Mouse (Mus musculus) forelimb bud, embryonic 11.5 days (tissue): Measurements from ENCODE around the gene Tomm40.

Experiments used
- DNase-seq: peaks from one replicate; pipeline ENCODE4 v3.0.0-alpha.2; 2012; ENCODE audit warnings: low read depth, low spot score

Gene Tomm40

GRCm38 (mm10) chr7:19705271-19705670 lies 10.0 kb downstream of the Tomm40 start:
- no peak for DNase-seq

GRCm38 (mm10) chr7:19704475-19704874 lies 10.8 kb downstream of the Tomm40 start:
- DNase-seq, result no peak

- DNase-seq, result no peak
These were observed 12.2 kb downstream of the Tomm40 start for GRCm38 (mm10) chr7:19702859-19703555.

GRCm38 (mm10) chr7:19701069-19701761 lies 14.0 kb downstream of the Tomm40 start:
- DNase-seq, result peak; percentile 54

GRCm38 (mm10) chr7:19700299-19701068 lies 14.8 kb downstream of the Tomm40 start:
- no peak for DNase-seq

- DNase-seq, result no peak
These were observed 15.4 kb downstream of the Tomm40 start for GRCm38 (mm10) chr7:19699827-19700148.

- peak; percentile 46 for DNase-seq
These were observed 16.1 kb downstream of the Tomm40 start, which contains the start of gene Apoe for GRCm38 (mm10) chr7:19698907-19699826. Gene Apoe (minus strand): TSS chr7:19699188.

GRCm38 (mm10) chr7:19697949-19698906 lies 17.0 kb downstream of the Tomm40 start:
- DNase-seq, result no peak

- DNase-seq, result no peak
These were observed 18.8 kb downstream of the Tomm40 start for GRCm38 (mm10) chr7:19696336-19696873.

GRCm38 (mm10) chr7:19695881-19696280 lies 19.4 kb downstream of the Tomm40 start:
- no peak for DNase-seq

GRCm38 (mm10) chr7:19695213-19695594 lies 20.0 kb downstream of the Tomm40 start:
- DNase-seq, result no peak

GRCm38 (mm10) chr7:19694336-19695212 lies 20.7 kb downstream of the Tomm40 start:
- DNase-seq, result no peak

- no peak for DNase-seq
These were observed 21.8 kb downstream of the Tomm40 start for GRCm38 (mm10) chr7:19693421-19693820.

GRCm38 (mm10) chr7:19691873-19692865 lies 23.1 kb downstream of the Tomm40 start, which contains the start of gene Apoc1:
Gene Apoc1 (minus strand): TSS chr7:19692660.
- no peak for DNase-seq

GRCm38 (mm10) chr7:19691434-19691833 lies 23.8 kb downstream of the Tomm40 start:
- no peak for DNase-seq

GRCm38 (mm10) chr7:19690845-19691244 lies 24.4 kb downstream of the Tomm40 start:
- no peak for DNase-seq

GRCm38 (mm10) chr7:19688611-19689010 lies 26.6 kb downstream of the Tomm40 start:
- no peak for DNase-seq

- DNase-seq, result no peak
These were observed 27.1 kb downstream of the Tomm40 start for GRCm38 (mm10) chr7:19688101-19688500.
